Mouse (Mus musculus) cerebellum, adult 2 months (tissue): ENCODE measurements at regions not wholly inside any gene's neighbourhood (a gene's known extent, or its start where the extent isn't known, plus 50 kb on each side); places are given as distances from the start of the nearest gene placed in this dataset.

ENCODE experiments used
- CTCF ChIP-seq: fragments of 200-500 bp; IDR thresholded peaks from 2 replicates; pipeline ENCODE4 v1.5.1; 2011; ENCODE audit warnings: low read depth, mild to moderate bottlenecking, control low read depth, low read length, moderate library complexity, borderline replicate concordance; ENCODE audit not compliant: insufficient read depth
- POLR2A ChIP-seq: fragments of 200-500 bp; IDR thresholded peaks from 2 replicates; pipeline ENCODE4 v1.6.1; 2011; ENCODE audit warnings: low read length, control low read depth, borderline replicate concordance; ENCODE audit not compliant: insufficient read depth

GRCm38 (mm10) chr12:77654282-77654681 is 416.4 kb downstream of the Fut8 start:
- TF ChIP-seq POLR2A (no peak), CTCF (no peak)
